Mouse (Mus musculus): ENCODE measurements around the gene Rnf114. TPM values are rescaled to one million over a fixed set of nuclear protein-coding genes. Genes with fewer than 3 reads are reported as not detected.

Gene Rnf114
- total and polyA plus RNA-seq, 3 experiments: 40.8 to 50.4 (median 45.6) TPM

DNA sequence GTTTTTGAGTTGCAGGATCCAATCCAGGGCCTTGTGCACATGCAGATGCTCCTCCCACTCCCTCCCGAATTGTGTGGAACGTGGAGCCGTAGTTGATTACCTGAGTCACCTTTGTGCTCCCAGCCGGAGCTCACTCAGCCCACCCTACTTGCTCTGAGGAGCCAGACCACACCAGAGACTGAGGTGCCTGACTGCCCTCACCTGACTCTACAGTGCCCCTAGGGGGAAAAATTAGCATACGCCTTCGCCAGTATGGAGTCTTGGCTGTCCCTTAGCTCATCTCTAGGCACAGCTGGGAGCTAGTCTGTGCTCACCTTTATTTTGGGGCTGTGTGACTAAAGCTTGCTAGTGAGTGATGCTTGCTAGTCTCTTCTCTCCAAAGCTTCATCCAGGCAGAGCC is 24.0 kb upstream of the Rnf114 start:
- no peak overlapping the region for H3K9ac ChIP-seq (ENCODE audit: insufficient read depth, low read depth)
- no peaks in the 10 kb centered on the region for H3K27me3 ChIP-seq (replicated peaks)
- TF ChIP-seq BHLHE40 (IDR thresholded peaks at IDR 0.05; ENCODE audit: low read depth, low read length) (peak; percentile 63), CTCF (conservative IDR thresholded peaks at IDR 0.05 in 1 of 2, IDR thresholded peaks at IDR 0.05 in 1 of 2; ENCODE audit: low read depth in 2 of 2, low read length in 2 of 2) (peak in 1 of 2 experiments; percentile 46; a peak in 2 of 4 replicates), MYC (IDR thresholded peaks at IDR 0.05; ENCODE audit: low read depth, low read length) (no peak), SIN3A (IDR thresholded peaks at IDR 0.05; ENCODE audit: low read length) (no peak), ZC3H11A (IDR thresholded peaks at IDR 0.05; ENCODE audit: low read depth, low read length) (no peak)
- H3K4me2 ChIP-seq (ENCODE audit: insufficient read depth, low read depth, poor library complexity, severe bottlenecking): no peak overlapping the region
- no peaks in the 10 kb centered on the region for H3K79me2 ChIP-seq (replicated peaks; ENCODE audit: control insufficient read depth, extremely low read depth, insufficient read depth, poor library complexity, severe bottlenecking)
- dilution Hi-C loops (cut with MboI; ENCODE audit: extremely low pct_ligation_motif_present, extremely low pct_unique_long_range_greater_than_20kb, low sequenced_read_pairs) (no loop called here), in situ Hi-C loops (cut with MboI; ENCODE audit: low pct_ligation_motif_present, low pct_unique_long_range_greater_than_20kb, low sequenced_read_pairs) (no loop called here)
- H3K4me3 ChIP-seq (replicated peaks in 1 of 3; ENCODE audit: low read depth in 2 of 3, low read length in 2 of 3, poor library complexity in 1 of 3): no peak overlapping the region
- peaks cover 11 to 30% of the 10 kb centered on the region in 2 experiments for H3K4me1 ChIP-seq (ENCODE audit: control insufficient read depth in 1 of 2, insufficient read depth in 2 of 2)
- peaks cover 76 to 90% of the 10 kb centered on the region in 2 experiments for H3K36me3 ChIP-seq (replicated peaks in 1 of 2; ENCODE audit: control insufficient read depth in 1 of 2, insufficient read depth in 1 of 2, low read length in 1 of 2)
- H3K9me3 ChIP-seq (replicated peaks; ENCODE audit: low read length): no peaks in the 10 kb centered on the region
- H3K27ac ChIP-seq (ENCODE audit: insufficient read depth, low read depth): no peak overlapping the region
- peak; percentile 62 for DNase-seq (ENCODE audit: extremely low read depth)

DNA sequence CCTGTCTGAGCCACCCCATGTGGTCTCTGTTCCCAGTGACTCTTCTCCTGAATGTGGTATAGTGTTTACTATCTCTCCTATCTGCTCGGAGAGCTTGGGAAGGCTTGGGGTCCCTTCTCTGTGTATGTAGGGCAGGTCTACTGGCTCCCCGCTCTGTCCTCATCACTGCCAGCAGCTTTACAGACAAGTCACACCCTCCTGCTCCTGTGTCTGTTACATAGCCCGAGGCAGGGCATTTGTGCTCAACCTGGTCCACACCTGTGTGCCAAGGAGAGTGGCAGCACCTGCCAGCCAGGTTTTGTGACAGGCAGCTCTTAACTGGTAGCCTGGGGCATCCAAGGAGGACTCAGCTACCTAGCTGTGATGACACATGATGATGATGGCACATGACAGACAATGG is 21.8 kb upstream of the Rnf114 start:
- no peak for DNase-seq (ENCODE audit: extremely low read depth)

DNA sequence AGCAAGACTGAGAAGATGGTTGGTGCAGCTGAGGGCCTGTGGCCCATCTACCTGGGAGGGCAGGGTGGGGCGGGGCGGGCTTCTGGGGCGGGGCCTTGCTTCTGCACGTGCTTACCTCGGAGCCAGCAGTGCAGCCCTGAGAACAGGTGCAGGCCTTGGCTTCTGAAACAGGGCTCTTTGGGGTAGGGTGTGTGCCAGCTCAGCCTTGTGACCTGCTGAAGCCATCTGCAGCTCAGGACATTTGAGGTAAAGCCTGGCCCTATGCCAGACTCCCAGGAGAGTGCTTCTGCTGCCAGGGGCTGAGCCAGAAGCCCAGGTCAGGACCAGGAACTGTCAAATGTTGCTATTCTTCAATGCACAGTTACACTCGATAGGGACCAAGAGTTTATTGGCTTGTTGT is 20.9 kb upstream of the Rnf114 start:
- no peak for DNase-seq (ENCODE audit: extremely low read depth)
- Histone ChIP-seq H3K4me1 (ENCODE audit: control insufficient read depth in 1 of 2, insufficient read depth in 2 of 2) (peaks cover 11 to 30% of the 10 kb centered on the region in 2 experiments), H3K4me3 (replicated peaks in 1 of 3; ENCODE audit: low read depth in 2 of 3, low read length in 2 of 3, poor library complexity in 1 of 3) (no peak overlapping the region), H3K79me2 (replicated peaks; ENCODE audit: control insufficient read depth, extremely low read depth, insufficient read depth, poor library complexity, severe bottlenecking) (no peaks in the 10 kb centered on the region), H3K27ac (ENCODE audit: insufficient read depth, low read depth) (no peak overlapping the region), H3K9me3 (replicated peaks; ENCODE audit: low read length) (no peaks in the 10 kb centered on the region), H3K27me3 (replicated peaks) (no peaks in the 10 kb centered on the region), H3K36me3 (replicated peaks in 1 of 2; ENCODE audit: control insufficient read depth in 1 of 2, insufficient read depth in 1 of 2, low read length in 1 of 2) (peaks cover 85 to 93% of the 10 kb centered on the region in 2 experiments), H3K9ac (ENCODE audit: insufficient read depth, low read depth) (no peak overlapping the region), H3K4me2 (ENCODE audit: insufficient read depth, low read depth, poor library complexity, severe bottlenecking) (no peak overlapping the region)
- TF ChIP-seq NELFE (IDR thresholded peaks at IDR 0.05; ENCODE audit: low read depth, low read length): no peak
- TF ChIP-seq TCF12 (IDR thresholded peaks at IDR 0.05; ENCODE audit: low read depth, low read length): no peak
- no peak for TF ChIP-seq ZNF384 (IDR thresholded peaks at IDR 0.05; ENCODE audit: low read depth, low read length)
- TF ChIP-seq E2F4 (IDR thresholded peaks at IDR 0.05; ENCODE audit: insufficient replicate concordance, low read depth, low read length): no peak
- no peak for TF ChIP-seq SMC3 (IDR thresholded peaks at IDR 0.05; ENCODE audit: low read depth, low read length)
- in situ Hi-C loops (cut with MboI; ENCODE audit: low pct_ligation_motif_present, low pct_unique_long_range_greater_than_20kb, low sequenced_read_pairs): no loop called here
- dilution Hi-C loops (cut with MboI; ENCODE audit: extremely low pct_ligation_motif_present, extremely low pct_unique_long_range_greater_than_20kb, low sequenced_read_pairs): no loop called here

More for the DNA sequence above, 21.8 kb upstream of the Rnf114 start:
- Histone ChIP-seq H3K4me1 (ENCODE audit: control insufficient read depth in 1 of 2, insufficient read depth in 2 of 2) (peaks cover 11 to 30% of the 10 kb centered on the region in 2 experiments), H3K4me2 (ENCODE audit: insufficient read depth, low read depth, poor library complexity, severe bottlenecking) (no peak overlapping the region), H3K9me3 (replicated peaks; ENCODE audit: low read length) (no peaks in the 10 kb centered on the region), H3K4me3 (replicated peaks in 1 of 3; ENCODE audit: low read depth in 2 of 3, low read length in 2 of 3, poor library complexity in 1 of 3) (no peak overlapping the region), H3K27ac (ENCODE audit: insufficient read depth, low read depth) (no peak overlapping the region), H3K36me3 (replicated peaks in 1 of 2; ENCODE audit: control insufficient read depth in 1 of 2, insufficient read depth in 1 of 2, low read length in 1 of 2) (peaks cover 85 to 93% of the 10 kb centered on the region in 2 experiments), H3K27me3 (replicated peaks) (no peaks in the 10 kb centered on the region), H3K9ac (ENCODE audit: insufficient read depth, low read depth) (no peak overlapping the region), H3K79me2 (replicated peaks; ENCODE audit: control insufficient read depth, extremely low read depth, insufficient read depth, poor library complexity, severe bottlenecking) (no peaks in the 10 kb centered on the region)
- dilution Hi-C loops (cut with MboI; ENCODE audit: extremely low pct_ligation_motif_present, extremely low pct_unique_long_range_greater_than_20kb, low sequenced_read_pairs) (no loop called here), in situ Hi-C loops (cut with MboI; ENCODE audit: low pct_ligation_motif_present, low pct_unique_long_range_greater_than_20kb, low sequenced_read_pairs) (no loop called here)
- no peak for TF ChIP-seq RCOR1 (conservative IDR thresholded peaks at IDR 0.05; ENCODE audit: low read depth, low read length)
- TF ChIP-seq JUND (conservative IDR thresholded peaks at IDR 0.05; ENCODE audit: low read depth, low read length): no peak
- no peak for TF ChIP-seq BHLHE40 (IDR thresholded peaks at IDR 0.05; ENCODE audit: low read depth, low read length)
- no peak for TF ChIP-seq GABPA (IDR thresholded peaks at IDR 0.05; ENCODE audit: insufficient replicate concordance, low read depth, low read length)
- TF ChIP-seq MEF2A (IDR thresholded peaks at IDR 0.05; ENCODE audit: borderline replicate concordance, low read depth, low read length): no peak
- no peak for TF ChIP-seq UBTF (IDR thresholded peaks at IDR 0.05; ENCODE audit: low read depth, low read length)
- TF ChIP-seq TCF12 (IDR thresholded peaks at IDR 0.05; ENCODE audit: low read depth, low read length): no peak
- TF ChIP-seq USF2 (conservative IDR thresholded peaks at IDR 0.05; ENCODE audit: low read depth, low read length): no peak
- no peak for TF ChIP-seq SIN3A (IDR thresholded peaks at IDR 0.05; ENCODE audit: low read length)
- no peak for TF ChIP-seq ZC3H11A (IDR thresholded peaks at IDR 0.05; ENCODE audit: low read depth, low read length)
